Mouse (Mus musculus) liver, adult 2 months (tissue): ENCODE measurements around the gene Mbnl1.

ENCODE experiments used
- CTCF ChIP-seq: fragments of 200-500 bp; IDR thresholded peaks from 2 replicates; pipeline ENCODE4 v1.5.1; 2011; ENCODE audit warnings: low read depth, low read length, control low read depth
- POLR2A ChIP-seq: fragments of 200-500 bp; IDR thresholded peaks from 2 replicates; pipeline ENCODE4 v1.6.1; 2011; ENCODE audit warnings: low read length, control low read depth; ENCODE audit not compliant: insufficient read depth; ENCODE audit errors: extremely low read depth

DNA sequence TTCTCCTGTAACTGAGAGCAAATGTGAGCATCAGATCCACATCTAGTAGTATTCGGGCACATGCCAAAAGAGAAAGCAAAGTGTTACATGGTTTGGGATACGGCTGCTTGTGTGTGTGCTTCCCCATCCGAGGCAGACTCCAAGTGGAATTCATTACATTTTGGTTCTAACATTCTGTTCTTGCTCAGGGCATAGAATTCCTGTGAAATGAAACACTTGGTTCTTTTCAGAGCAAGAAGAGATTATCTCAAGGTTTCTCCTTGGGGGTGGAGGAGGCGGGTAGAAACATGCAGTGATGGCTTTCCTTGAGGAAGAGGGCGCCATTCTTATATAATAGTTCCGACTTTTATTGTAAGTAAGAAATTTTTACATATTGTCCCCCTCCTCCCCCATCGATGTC, 30.6 kb downstream of the Mbnl1 start:
- no peak for TF ChIP-seq POLR2A
- TF ChIP-seq CTCF, result no peak
